Mouse (Mus musculus) spleen, postnatal 14 days (tissue): ENCODE measurements around the gene Gabrg3.

Experiments used
- DNase-seq, 2 experiments: peaks; one replicate each; pipeline ENCODE4 v3.0.0; 2021 to 2022; ENCODE audit warnings: low spot score in 2 of 2

Gene Gabrg3

GRCm38 (mm10) chr7:57386517-57387340, at the start of gene Gabrg3:
Gene Gabrg3 (minus strand): TSS chr7:57387188.
- DNase-seq = no peak

DNA sequence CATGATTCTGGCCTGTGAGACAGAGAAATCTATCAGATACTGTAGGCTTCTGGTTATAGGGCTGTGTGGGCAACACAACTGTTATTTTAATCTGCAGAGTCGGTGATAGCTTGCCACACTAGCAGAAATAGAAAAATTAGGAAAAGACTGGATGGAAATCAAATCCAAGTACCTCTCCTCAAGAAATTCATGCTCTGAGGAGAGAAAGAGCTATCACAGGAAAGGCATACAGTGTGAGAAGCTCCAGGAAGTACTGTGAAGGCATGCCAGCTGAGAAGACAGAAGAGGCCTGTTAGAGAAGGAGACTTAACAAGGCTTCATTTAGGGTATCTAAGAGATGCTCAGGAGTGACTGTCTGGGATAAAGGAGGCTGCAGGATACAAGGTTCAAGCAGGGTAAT, 35.7 kb upstream of the Gabrg3 start:
- DNase-seq = no peak

- no peak for DNase-seq
Observed at GRCm38 (mm10) chr7:57421044-57421443, 34.1 kb upstream of the Gabrg3 start.

DNA sequence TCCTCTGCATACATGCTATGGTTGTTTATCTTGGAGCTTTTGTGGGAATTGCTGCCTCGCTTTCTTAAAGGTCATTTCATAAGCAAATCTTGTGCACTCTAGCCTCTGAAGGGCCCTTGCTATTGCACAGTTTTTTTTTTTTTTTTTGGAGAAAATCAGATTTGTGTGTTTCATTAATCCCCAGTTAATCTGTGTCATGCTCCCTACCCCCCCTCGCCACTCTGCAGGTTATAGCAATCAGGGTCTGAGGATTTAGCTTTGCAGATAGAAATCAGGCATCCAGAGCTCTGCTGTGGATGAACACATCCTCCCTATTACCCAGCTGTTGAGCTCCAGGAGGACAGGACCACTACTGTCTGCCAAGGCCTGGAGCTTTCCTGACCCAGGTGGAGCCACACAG, 32.4 kb upstream of the Gabrg3 start, which contains the start of gene Gabrb3:
Gabrb3 (plus strand) TSS at position 301 of the 400 bp plus-strand sequence.
- no peak for DNase-seq

DNA sequence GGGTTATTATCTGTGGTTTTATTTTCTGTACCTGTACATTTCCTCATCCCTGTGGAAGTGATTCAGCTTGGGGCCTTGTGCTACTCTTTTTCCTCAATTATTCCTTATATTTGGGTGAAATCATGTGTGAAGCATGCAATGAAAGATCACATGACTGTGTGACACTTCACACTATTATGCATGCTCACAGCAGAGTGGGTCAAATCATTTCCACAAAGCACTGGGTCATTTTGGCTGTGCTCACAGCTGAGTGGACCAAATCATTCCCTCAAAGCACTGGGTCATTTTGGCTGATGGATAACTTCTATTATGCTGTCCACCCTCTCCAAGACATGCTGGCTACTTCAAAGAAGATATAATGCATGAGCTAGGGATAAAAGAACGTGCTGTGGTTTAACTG, 25.9 kb upstream of the Gabrg3 start:
- DNase-seq = no peak

- DNase-seq = no peak
Observed at GRCm38 (mm10) chr7:57411163-57411562, 24.2 kb upstream of the Gabrg3 start.

DNA sequence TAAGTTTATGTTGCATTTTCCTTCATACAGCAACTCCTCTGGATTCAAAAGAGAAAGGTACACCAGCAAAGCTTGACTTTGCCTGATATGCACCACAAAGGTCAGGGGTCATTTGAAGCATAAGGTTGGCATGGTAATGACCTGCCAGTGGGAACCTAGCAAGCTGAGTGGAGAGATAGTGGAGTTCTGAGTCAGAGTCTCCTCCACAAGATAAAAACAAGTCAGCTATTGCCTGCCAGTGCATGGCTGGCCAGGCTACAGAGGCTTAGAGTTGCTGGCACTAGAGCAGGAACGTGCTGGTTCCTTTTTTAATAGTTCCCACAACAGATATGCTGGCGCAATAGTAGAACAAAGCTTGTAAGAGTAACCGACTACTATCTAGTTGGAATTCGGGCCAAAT, 6.6 kb upstream of the Gabrg3 start:
- DNase-seq = no peak

- DNase-seq = no peak
Observed at GRCm38 (mm10) chr7:57390046-57390445, 3.1 kb upstream of the Gabrg3 start.

DNA sequence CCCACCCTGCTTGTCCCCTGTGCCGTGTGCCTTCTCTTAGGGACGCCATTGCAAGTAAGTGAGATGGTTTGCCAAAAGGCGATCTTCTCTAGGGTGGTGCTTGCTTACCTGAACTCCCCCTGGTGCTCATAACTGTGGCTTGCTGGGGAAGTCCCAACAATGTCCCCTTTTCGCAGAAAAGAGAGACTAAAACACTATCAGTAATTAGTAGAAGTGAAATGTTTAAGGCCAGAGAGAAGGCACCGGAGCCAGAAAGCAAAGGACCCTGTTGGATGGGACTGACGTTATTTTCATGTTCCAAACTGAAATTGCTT, 310 bp upstream of the Gabrg3 start:
- DNase-seq = no peak

GRCm38 (mm10) chr7:57384112-57384511, 2.9 kb downstream of the Gabrg3 start:
- DNase-seq = no peak

DNA sequence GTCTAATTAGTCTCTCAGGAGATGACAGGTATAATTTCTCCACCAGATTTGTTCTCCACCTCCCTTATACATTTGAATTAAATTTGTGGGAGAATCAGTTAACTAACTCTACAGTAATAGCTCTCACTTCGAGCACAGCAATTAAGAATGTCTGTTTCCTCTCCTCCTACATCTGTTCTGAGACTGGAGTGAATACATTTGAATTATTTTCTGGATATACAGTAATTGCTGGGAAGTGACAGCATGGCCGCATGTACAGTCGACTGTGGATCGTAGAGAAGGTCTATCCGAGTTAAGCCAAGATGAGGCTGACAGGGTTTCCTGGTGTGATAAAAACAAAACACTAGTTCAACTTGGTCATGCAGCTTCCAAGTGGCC, 21.0 kb downstream of the Gabrg3 start:
- no peak for DNase-seq

DNA sequence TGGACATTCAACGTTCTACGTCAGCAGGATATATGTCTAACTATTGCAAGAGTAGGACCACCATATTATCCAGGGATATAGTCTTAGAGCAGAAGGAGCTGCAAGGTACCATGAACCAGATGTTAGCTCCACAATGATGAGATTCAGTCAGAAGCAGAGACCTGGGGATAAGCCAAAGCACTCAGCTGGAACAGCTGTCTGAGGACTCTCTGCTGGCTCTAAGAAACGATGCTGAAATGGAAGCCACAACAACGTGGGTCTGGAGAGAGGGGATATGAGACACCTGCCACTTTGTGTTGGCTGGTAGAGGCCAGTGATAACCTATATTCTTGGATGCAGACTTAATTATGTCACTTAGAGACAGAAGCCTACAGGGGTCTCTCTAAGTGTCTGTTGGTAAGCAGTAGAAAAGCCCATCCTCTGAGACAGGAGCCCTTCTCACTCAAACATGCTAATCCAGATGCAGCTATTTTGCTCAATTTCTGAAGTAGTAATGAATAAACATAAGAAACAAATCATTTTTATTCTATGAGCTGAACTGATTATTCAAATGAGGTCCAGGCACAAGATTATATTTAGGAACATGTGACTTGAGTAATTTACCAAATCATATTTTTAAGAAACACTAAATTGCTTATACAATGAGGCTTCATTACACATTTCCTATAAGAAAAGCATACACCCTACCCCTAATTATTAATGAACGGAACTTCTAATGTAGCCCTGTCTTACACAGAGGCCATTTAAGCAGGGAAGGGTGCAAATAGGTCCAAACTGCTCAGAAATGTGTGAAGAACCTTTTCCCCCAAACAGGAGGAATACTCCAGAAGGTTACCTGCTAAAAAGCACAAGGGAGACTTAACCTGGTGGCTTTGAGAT, 21.6 kb downstream of the Gabrg3 start:
- no peak for DNase-seq

DNA sequence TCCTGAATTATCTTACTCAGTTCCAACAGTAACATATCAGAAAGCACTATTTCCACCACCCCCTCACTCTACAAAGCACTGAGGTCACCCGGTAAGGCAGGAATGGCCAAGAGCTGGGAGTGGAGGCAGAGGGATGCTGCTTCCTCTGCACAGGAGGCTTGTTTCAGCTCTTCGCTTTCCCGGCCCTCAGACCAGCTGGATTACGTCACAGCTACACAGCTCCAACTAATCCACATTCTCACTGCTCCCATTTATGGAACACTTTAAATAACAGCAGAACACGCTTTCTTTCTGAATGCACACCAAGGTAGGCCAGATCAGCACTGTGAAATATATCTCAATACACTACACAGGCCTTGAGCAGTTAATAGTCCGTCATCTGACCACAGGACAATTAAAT, 23.2 kb downstream of the Gabrg3 start:
- no peak for DNase-seq

GRCm38 (mm10) chr7:57357871-57358540, 29.0 kb downstream of the Gabrg3 start:
- DNase-seq = no peak

- DNase-seq = no peak
Observed at GRCm38 (mm10) chr7:57356565-57357301, 30.3 kb downstream of the Gabrg3 start.

- DNase-seq = no peak
Observed at GRCm38 (mm10) chr7:57348774-57349173, 38.2 kb downstream of the Gabrg3 start.

DNA sequence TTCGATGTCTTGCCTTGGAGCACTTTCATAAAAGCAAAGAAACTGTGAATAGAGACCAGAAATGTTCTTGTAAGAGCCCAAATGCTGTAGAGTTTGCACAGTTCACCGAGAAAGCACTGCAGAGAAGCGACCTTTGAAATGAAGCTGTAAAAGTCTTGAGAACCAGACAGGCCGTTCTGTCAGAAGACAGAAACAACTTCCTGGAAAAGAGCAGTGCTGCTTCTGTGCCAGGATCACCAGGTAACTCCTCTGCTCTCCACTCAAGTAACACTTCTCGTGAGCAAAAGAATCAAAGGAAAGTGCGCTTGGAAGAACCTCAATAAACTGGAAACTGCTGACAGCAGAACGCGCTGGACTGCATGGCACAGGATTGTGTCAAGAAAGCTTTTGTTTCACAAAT, 45.1 kb downstream of the Gabrg3 start:
- no peak for DNase-seq

DNA sequence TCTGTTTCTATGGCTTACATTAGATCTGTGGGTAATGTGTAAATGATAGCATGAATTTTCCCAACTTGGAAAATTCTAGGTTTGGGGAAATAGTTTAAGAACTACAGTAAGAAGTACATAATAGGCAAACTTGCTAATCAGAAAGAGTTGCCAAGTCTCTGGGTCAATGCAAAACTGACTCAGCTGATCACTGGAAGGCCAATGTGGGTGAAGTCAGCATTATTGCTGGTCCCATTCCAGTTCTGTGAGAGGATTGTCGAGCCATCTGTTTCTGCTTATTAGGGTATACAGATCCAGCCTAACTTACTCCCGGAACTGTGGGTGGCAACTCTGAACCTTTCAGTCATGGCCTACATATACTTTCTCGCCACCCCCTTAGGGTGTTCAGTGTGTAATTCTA, 55.8 kb downstream of the Gabrg3 start:
- DNase-seq = no peak

- DNase-seq = no peak
Observed at GRCm38 (mm10) chr7:57330240-57330639, 56.7 kb downstream of the Gabrg3 start.

- DNase-seq = no peak
Observed at GRCm38 (mm10) chr7:57324473-57324872, 62.5 kb downstream of the Gabrg3 start.

DNA sequence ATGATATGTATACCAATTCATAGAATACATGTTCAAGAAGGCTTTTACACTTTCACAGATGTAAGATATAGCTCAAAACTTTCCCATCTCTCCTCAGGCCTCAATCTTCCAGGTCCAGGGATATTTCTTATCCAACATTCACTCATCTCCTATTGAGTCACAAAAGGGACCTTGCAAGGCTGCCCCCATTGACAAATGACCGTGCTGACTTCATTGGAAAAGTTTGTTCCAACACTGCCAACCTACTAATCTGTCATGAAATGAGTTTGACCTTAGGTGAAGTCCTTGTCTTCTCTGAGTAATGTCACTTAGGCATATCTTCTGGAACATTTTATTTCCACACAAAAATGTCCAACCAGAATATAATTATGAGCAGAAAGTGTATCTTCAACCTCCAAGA, 64.9 kb downstream of the Gabrg3 start:
- no peak for DNase-seq

- DNase-seq = no peak
Observed at GRCm38 (mm10) chr7:57314971-57315370, 72.0 kb downstream of the Gabrg3 start.
